Mouse (Mus musculus): ENCODE measurements at regions not wholly inside any gene's neighbourhood (a gene's known extent, or its start where the extent isn't known, plus 50 kb on each side); places are given as distances from the start of the nearest gene placed in this dataset.

DNA sequence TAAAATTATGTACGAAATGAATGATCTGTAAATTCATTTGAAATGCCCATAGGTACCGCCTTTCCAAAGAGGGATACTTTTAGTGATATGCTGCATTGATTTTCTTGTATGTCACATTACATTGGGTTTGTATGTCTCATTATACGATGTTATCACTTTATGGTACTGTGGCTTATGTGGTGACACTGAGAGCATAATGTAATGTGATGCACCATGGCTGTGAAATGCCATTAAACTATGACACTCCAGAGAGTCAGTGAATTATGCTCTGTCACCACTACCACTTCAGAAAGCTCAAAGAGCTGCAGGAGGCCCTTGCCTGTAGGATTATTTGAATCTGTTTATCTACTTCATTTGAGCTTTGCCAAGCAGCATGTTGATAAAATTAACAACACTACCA, 695.4 kb upstream of the Slc10a2 start:
- no peak for DNase-seq (ENCODE audit: low read depth, low spot score)

DNA sequence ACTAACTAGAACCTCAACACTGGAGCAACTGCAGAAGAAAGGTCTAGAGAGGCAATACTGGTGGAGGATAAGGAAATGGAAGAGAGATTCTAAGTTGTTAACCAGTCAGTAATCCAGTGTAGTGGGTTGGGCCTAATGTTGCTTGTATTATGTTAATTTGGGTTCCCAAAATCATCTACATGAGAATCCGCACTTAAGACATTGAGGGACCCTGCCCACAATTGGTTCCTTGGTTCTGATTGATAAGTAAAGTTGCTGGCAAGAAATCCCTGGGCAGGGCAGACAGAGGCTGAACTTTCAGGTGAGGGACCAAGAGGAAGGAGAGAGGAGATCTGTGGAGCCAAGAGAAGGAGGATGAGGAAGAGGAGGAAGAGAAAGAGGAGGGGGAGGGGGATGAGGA, 651.2 kb upstream of the Slc10a2 start:
- peak; percentile 67 for DNase-seq (ENCODE audit: low read depth, low spot score)

DNA sequence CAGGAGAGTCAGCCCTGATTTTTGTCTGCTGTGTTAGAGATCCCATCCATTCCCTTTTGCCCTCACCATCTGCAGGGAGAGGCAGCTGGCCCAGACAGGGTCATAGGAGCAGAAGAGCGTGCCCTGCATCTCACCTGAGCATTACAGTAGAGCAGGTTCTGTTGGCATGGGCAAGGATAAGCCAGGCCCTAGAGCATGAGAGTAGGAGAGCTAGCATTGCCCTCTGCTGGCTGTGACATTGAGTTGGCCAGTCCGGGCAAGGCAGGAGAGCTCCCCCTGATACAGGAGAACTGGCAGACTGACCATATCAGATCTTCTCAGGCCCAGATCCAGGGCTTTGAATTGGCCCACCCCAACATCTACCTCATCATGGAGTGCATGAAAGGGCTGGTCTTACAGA, 634.4 kb upstream of the Slc10a2 start:
- DNase-seq (ENCODE audit: low read depth, low spot score), result no peak

DNA sequence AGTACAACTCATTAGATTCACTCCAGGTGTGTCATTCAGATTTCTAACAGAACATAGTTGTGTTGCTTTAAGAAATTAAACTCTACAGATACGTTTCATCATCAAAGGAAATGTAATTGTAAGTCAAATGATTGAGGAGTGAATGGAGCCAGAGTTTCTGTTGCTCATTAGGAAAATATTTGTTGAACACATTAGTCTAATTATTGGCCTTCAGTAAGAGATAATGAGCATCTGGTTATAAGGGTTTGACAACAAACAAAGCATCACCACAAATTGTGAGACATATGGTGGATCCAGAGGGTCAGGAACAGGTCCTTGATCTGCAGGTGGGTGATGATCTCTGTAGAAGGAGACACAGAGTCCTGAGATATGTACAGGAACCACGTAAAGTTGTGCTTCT, 622.3 kb upstream of the Slc10a2 start:
- no peak for DNase-seq (ENCODE audit: low read depth, low spot score)

DNA sequence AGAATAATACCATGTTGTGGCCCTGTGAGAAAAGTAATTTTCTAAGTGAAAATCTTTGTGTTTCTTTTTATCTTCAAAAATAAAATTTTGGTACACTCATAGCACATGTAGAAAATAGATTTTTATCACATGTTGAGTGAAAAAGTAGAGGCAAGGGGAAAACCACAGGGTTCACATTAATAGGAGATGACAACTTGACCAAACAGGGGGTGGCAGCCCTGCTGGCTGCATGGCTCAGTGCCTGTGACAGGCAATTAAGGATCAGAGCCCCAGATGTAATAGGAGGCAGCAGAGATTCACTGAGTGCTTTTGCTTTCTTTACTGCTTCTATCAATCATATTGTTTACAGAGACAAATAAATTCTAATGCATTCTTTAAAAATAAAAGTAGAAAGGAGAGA, 582.8 kb upstream of the Slc10a2 start:
- no peak for DNase-seq (ENCODE audit: low read depth, low spot score)

DNA sequence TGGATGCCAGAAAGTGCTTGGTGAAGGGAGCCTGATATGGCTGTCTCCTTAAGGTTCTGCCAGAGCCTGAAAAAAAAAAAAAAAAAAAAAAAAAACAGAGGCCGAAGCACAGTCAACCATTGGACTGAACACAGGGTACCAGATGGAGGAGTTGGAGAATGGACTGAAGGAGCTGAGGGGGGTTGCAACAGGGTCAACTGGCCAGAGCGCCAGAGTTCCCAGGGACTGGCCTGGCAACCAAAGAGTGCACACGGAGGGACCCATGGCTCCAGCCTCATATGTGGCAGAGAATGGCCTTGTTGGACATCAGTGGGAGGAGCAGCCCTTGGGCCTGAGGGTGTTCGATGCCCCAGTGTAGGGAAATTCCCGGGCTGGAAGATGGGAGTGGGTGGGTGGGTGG, 569.8 kb upstream of the Slc10a2 start:
- no peak for DNase-seq (ENCODE audit: low read depth, low spot score)

All from ZHBTc4 (cell line).